24 mouse cellular contexts compared by ENCODE assay signal in genomic region chr5:125234399-125234798, GRCm38 (mm10). TPM values are rescaled to one million over a fixed set of nuclear protein-coding genes. Genes with fewer than 3 reads are reported as not detected.
DNase-seq lines count a peak whose midpoint lies in the region; ATAC-seq and TF ChIP-seq lines count a peak whose summit lies in the region.
"Had no signal": no experiment of that assay in that cellular context is flagged by ENCODE, and none has a peak within 500 bp of the region (broad histone marks: within the 10 kb centered on the region; RNA-seq: fewer than 3 reads in every experiment).

No protein-coding gene starts in this region.

- no peaks in the 10 kb centered on the region for H3K9me3 ChIP-seq in heart, embryonic 10.5 days
- H3K9me3 ChIP-seq in heart, postnatal 0 days (replicated peaks; ENCODE audit: control insufficient read depth, low read length): no peaks in the 10 kb centered on the region
- no peaks in the 10 kb centered on the region for H3K9me3 ChIP-seq in liver, embryonic 12.5 days (replicated peaks)
- H3K9me3 ChIP-seq: embryonic facial prominence, embryonic 15.5 days; hindbrain, embryonic 10.5 days; intestine, embryonic 15.5 days had no signal

- intact Hi-C loops in heart, postnatal 14 days (cut with DNase I): no loop called here

- H3K4me3 ChIP-seq in heart, embryonic 10.5 days: no peak overlapping the region
- no peak overlapping the region for H3K4me3 ChIP-seq in heart, postnatal 0 days (ENCODE audit: low read depth, low read length)
- H3K4me3 ChIP-seq in liver, embryonic 12.5 days: no peak overlapping the region
- H3K4me3 ChIP-seq: embryonic facial prominence, embryonic 15.5 days; gastrocnemius, adult 2 months; hindbrain, embryonic 10.5 days; intestine, embryonic 15.5 days; layer of hippocampus, adult 2 months; limb, embryonic 12.5 days had no signal

- peak overlapping the region; percentile 65; the same call in 1 of the 2 replicates for H3K27ac ChIP-seq in heart, embryonic 10.5 days
- H3K27ac ChIP-seq in heart, postnatal 0 days (ENCODE audit: low read depth): no peak overlapping the region
- no peak overlapping the region for H3K27ac ChIP-seq in liver, embryonic 12.5 days
- H3K27ac ChIP-seq: embryonic facial prominence, embryonic 15.5 days; gastrocnemius, adult 2 months; hindbrain, embryonic 10.5 days; intestine, embryonic 15.5 days; layer of hippocampus, adult 2 months; limb, embryonic 12.5 days had no signal

- H3K27me3 ChIP-seq in heart, embryonic 10.5 days (ENCODE audit: insufficient read depth, poor library complexity, severe bottlenecking): 0 out of 2 replicates have a peak, but pooled peaks cover 6% of the 10 kb centered on the region
- no peaks in the 10 kb centered on the region for H3K27me3 ChIP-seq in heart, postnatal 0 days (ENCODE audit: control insufficient read depth, insufficient read depth, low read length)
- H3K27me3 ChIP-seq in liver, embryonic 12.5 days (replicated peaks): no peaks in the 10 kb centered on the region; the same call in 1 of the 2 replicates
- H3K27me3 ChIP-seq: embryonic facial prominence, embryonic 15.5 days; intestine, embryonic 15.5 days; limb, embryonic 12.5 days had no signal

- WGBS in heart, embryonic 10.5 days: 9% methylated on average over 8 of the region's 8 CpGs
- WGBS in heart, postnatal 0 days: 6% methylated on average over 8 of the region's 8 CpGs
- WGBS in liver, embryonic 12.5 days (ENCODE audit: insufficient replicate concordance): 7% methylated on average over 8 of the region's 8 CpGs

- no peak for TF ChIP-seq EP300 in heart, postnatal 0 days (IDR thresholded peaks at IDR 0.05; ENCODE audit: low read depth)

- H3K4me1 ChIP-seq in heart, embryonic 10.5 days: peaks cover 31% of the 10 kb centered on the region
- H3K4me1 ChIP-seq in heart, postnatal 0 days (ENCODE audit: control insufficient read depth, insufficient read depth): peaks cover 8% of the 10 kb centered on the region; the same call in 1 of the 2 replicates
- H3K4me1 ChIP-seq in liver, embryonic 12.5 days: peaks cover 15% of the 10 kb centered on the region
- H3K4me1 ChIP-seq: limb, embryonic 12.5 days had no signal

- no peak overlapping the region for H3K4me2 ChIP-seq in heart, postnatal 0 days (ENCODE audit: low read depth, low read length)
- H3K4me2 ChIP-seq in liver, embryonic 12.5 days: no peak overlapping the region
- H3K4me2 ChIP-seq: embryonic facial prominence, embryonic 15.5 days; intestine, embryonic 15.5 days; limb, embryonic 12.5 days had no signal

- peak; percentile 50 for ATAC-seq in heart, postnatal 0 days (ENCODE audit: insufficient read depth, low read depth)
- ATAC-seq in liver, embryonic 12.5 days: peak; percentile 73
- ATAC-seq: forebrain, embryonic 14.5 days; hindbrain, embryonic 16.5 days; intestine, embryonic 15.5 days had no signal

- TF ChIP-seq CTCF in heart, postnatal 0 days (IDR thresholded peaks at IDR 0.05; ENCODE audit: low read depth): no peak

- H3K9ac ChIP-seq in heart, postnatal 0 days (replicated peaks; ENCODE audit: low read depth, low read length): no peak overlapping the region
- no peak overlapping the region for H3K9ac ChIP-seq in liver, embryonic 12.5 days
- H3K9ac ChIP-seq: embryonic facial prominence, embryonic 15.5 days; intestine, embryonic 15.5 days; limb, embryonic 12.5 days had no signal

- no peaks in the 10 kb centered on the region for H3K36me3 ChIP-seq in heart, embryonic 10.5 days
- H3K36me3 ChIP-seq in heart, postnatal 0 days (replicated peaks; ENCODE audit: control insufficient read depth, insufficient read depth, low read length): no peaks in the 10 kb centered on the region
- H3K36me3 ChIP-seq in liver, embryonic 12.5 days: no peaks in the 10 kb centered on the region
- H3K36me3 ChIP-seq: embryonic facial prominence, embryonic 15.5 days; hindbrain, embryonic 10.5 days; intestine, embryonic 15.5 days; limb, embryonic 12.5 days had no signal

- DNase-seq in heart, embryonic 10.5 days (ENCODE audit: low spot score): no peak
- DNase-seq in heart, postnatal 4 days: no peak
- DNase-seq in heart, postnatal 0 days (ENCODE audit: low spot score): no peak
- DNase-seq in heart, postnatal 14 days: no peak
- no peak for DNase-seq in kidney, postnatal 10 days
- no peak for DNase-seq in left cerebral cortex, adult 9 months (ENCODE audit: low spot score in 2 of 2)
- DNase-seq: adrenal gland, postnatal 25 days; cerebellum, adult 9-10 months; gastrocnemius, adult 2 months; kidney, adult 8-10 months; kidney, postnatal 14 days; layer of hippocampus, postnatal 36 days; lung, adult 18-20 months; lung, postnatal 14 days; right cerebral cortex, postnatal 4 days; thymus, postnatal 25 days had no signal

RNA-seq across cellular contexts. Expression of gene Ncor2, which starts 55.4 kb away (rescaled TPM):
- 17.8 and 23.3 TPM in 2 replicates for polyA plus RNA-seq in heart, embryonic 10.5 days (2016; fragmentation: Nextera tagmentation; extraction: Ambion mirVana)
- 100 to 1,000 TPM; 104 to 112 TPM for total RNA-seq in heart, postnatal 4 days (2021)
- total RNA-seq in heart, postnatal 0 days (2014; rRNA removed; ENCODE audit: low replicate concordance): 21.6 and 73.8 TPM in 2 replicates
- polyA plus RNA-seq in heart, postnatal 0 days (2015; fragmentation: Nextera tagmentation; extraction: Ambion mirVana): 14.3 and 15.5 TPM in 2 replicates
- total RNA-seq in heart, postnatal 14 days (2021): 10 to 100 TPM; 89.1 to 98.5 TPM
- polyA plus RNA-seq in liver, embryonic 12.5 days (2016; fragmentation: Nextera tagmentation; extraction: Ambion mirVana): 9.7 and 10.0 TPM in 2 replicates
